Mouse (Mus musculus) intestine, postnatal 0 days (tissue): Measurements from ENCODE around the gene Gm6034. TPM values are rescaled to one million over a fixed set of nuclear protein-coding genes. Genes with fewer than 3 reads are reported as not detected.

Experiments
- ATAC-seq: fragments of 200-750 bp; cut with Nextera tagmentation; 2 replicates; pipeline ENCODE4 v1.8.0; 2017; ENCODE audit warnings: mild to moderate bottlenecking, moderate TSS enrichment, moderate library complexity
- H3K27ac ChIP-seq: fragments of 300-500 bp; sonication (generic); 2 replicates; pipeline ENCODE4 v1.5.1; 2014; ENCODE audit warnings: mild to moderate bottlenecking, low read depth, low read length, moderate library complexity
- H3K27me3 ChIP-seq: fragments of 300-500 bp; sonication (generic); replicated peaks from 2 replicates; pipeline ENCODE4 v1.6.1; 2014; ENCODE audit warnings: low read length, mixed read lengths; ENCODE audit not compliant: control insufficient read depth, insufficient read depth
- H3K36me3 ChIP-seq: fragments of 300-500 bp; sonication (generic); 2 replicates; pipeline ENCODE4 v1.6.1; 2014; ENCODE audit warnings: mild to moderate bottlenecking, moderate library complexity; ENCODE audit not compliant: control insufficient read depth, insufficient read depth
- H3K4me1 ChIP-seq: fragments of 300-500 bp; sonication (generic); replicated peaks from 2 replicates; pipeline ENCODE4 v1.6.1; 2014; ENCODE audit warnings: antibody characterized with exemption, low read length, mixed read lengths; ENCODE audit not compliant: control insufficient read depth, insufficient read depth
- H3K4me2 ChIP-seq: fragments of 300-500 bp; sonication (generic); replicated peaks from 2 replicates; pipeline ENCODE4 v1.6.1; 2014; ENCODE audit warnings: low read depth, mild to moderate bottlenecking, moderate library complexity
- H3K4me3 ChIP-seq: fragments of 300-500 bp; sonication (generic); 2 replicates; pipeline ENCODE4 v1.5.1; 2014; ENCODE audit warnings: low read depth, low read length
- H3K9ac ChIP-seq: fragments of 300-500 bp; sonication (generic); 2 replicates; pipeline ENCODE4 v1.6.1; 2014; ENCODE audit warnings: mild to moderate bottlenecking, low read depth, low read length
- H3K9me3 ChIP-seq: fragments of 300-500 bp; sonication (generic); 2 replicates; pipeline ENCODE4 v1.6.1; 2016; ENCODE audit warnings: mixed run types; ENCODE audit not compliant: control insufficient read depth
- CTCF ChIP-seq: sonication (generic); IDR thresholded peaks from 2 replicates; pipeline ENCODE4 v1.5.1; 2016; ENCODE audit warnings: low read depth, mild to moderate bottlenecking, control low read depth, antibody characterized with exemption, moderate library complexity
- WGBS: fragments of 180-500 bp; shearing (Covaris S2); extraction: QIAGEN DNeasy Blood & Tissue Kit; methylation state at CpG from one replicate; pipeline ENCODE4 v1.1.7; 2014; 5-methylcytosine and 5-hydroxymethylcytosine counted together
- polyA plus RNA-seq: library from polyadenylated mRNA; unstranded; fragments of >200 nt; fragmentation: Nextera tagmentation; extraction: Ambion mirVana; gene quantifications from 2 replicates; pipeline ENCODE4 v1.2.1, GENCODE M21; 2015

Gm6034 gene
- polyA plus RNA-seq, 1 experiment from 2014 or later: 3.1 TPM

- Histone ChIP-seq H3K9ac (no peak overlapping the region), H3K9me3 (no peaks in the 10 kb centered on the region), H3K27ac (no peak overlapping the region), H3K36me3 (peaks cover 13% of the 10 kb centered on the region; the same call in 1 of the 2 replicates), H3K27me3 (no peaks in the 10 kb centered on the region), H3K4me2 (no peak overlapping the region), H3K4me1 (0 out of 2 replicates have a peak, but pooled peaks cover 2% of the 10 kb centered on the region), H3K4me3 (no peak overlapping the region)
- no peak for TF ChIP-seq CTCF
- no peak for ATAC-seq
- 92% methylated on average over 5 of the region's 5 CpGs for WGBS
Measured at GRCm38 (mm10) chr17:36014977-36015376, 27.8 kb upstream of the Gm6034 start.

GRCm38 (mm10) chr17:36017046-36017445 is 25.7 kb upstream of the Gm6034 start:
- no peak for ATAC-seq
- no peak overlapping the region for H3K4me3 ChIP-seq
- no peak for TF ChIP-seq CTCF
- H3K4me1 ChIP-seq: 0 out of 2 replicates have a peak, but pooled peaks cover 3% of the 10 kb centered on the region
- peaks cover 13% of the 10 kb centered on the region; the same call in 1 of the 2 replicates for H3K36me3 ChIP-seq
- WGBS: 85% methylated on average over 5 of the region's 5 CpGs
- H3K9ac ChIP-seq: no peak overlapping the region
- H3K4me2 ChIP-seq: no peak overlapping the region
- no peak overlapping the region; the same call in 1 of the 2 replicates for H3K27ac ChIP-seq
- H3K9me3 ChIP-seq: no peaks in the 10 kb centered on the region
- H3K27me3 ChIP-seq: no peaks in the 10 kb centered on the region

- H3K4me3 ChIP-seq: no peak overlapping the region
- H3K4me1 ChIP-seq: 0 out of 2 replicates have a peak, but pooled peaks cover 3% of the 10 kb centered on the region
- no peaks in the 10 kb centered on the region for H3K27me3 ChIP-seq
- TF ChIP-seq CTCF: no peak
- H3K27ac ChIP-seq: no peak overlapping the region
- no peak overlapping the region for H3K9ac ChIP-seq
- no peak for ATAC-seq
- no peak overlapping the region for H3K4me2 ChIP-seq
- no peaks in the 10 kb centered on the region for H3K9me3 ChIP-seq
- H3K36me3 ChIP-seq: peaks cover 13% of the 10 kb centered on the region; the same call in 1 of the 2 replicates
- WGBS: 55% methylated on average over 2 of the region's 2 CpGs
Measured at GRCm38 (mm10) chr17:36018979-36019378, 23.8 kb upstream of the Gm6034 start.

- H3K9me3 ChIP-seq: no peaks in the 10 kb centered on the region
- no peak overlapping the region for H3K27ac ChIP-seq
- H3K9ac ChIP-seq: no peak overlapping the region
- H3K4me1 ChIP-seq: 0 out of 2 replicates have a peak, but pooled peaks cover 3% of the 10 kb centered on the region
- no peaks in the 10 kb centered on the region for H3K27me3 ChIP-seq
- WGBS: 70% methylated on average over 3 of the region's 3 CpGs
- H3K36me3 ChIP-seq: peaks cover 7% of the 10 kb centered on the region; the same call in 1 of the 2 replicates
- H3K4me2 ChIP-seq: peak overlapping the region; percentile 60
- no peak for TF ChIP-seq CTCF
- ATAC-seq: no peak
- 0 out of 2 replicates have a peak overlapping the region, but pooled peaks have one; percentile 15 for H3K4me3 ChIP-seq
Measured at GRCm38 (mm10) chr17:36019519-36019918, 23.2 kb upstream of the Gm6034 start.

GRCm38 (mm10) chr17:36020191-36021073 is 22.3 kb upstream of the Gm6034 start, which contains the start of gene H2-T24:
Gene H2-T24, minus strand, starts transcription at chr17:36020560.
- H3K27me3 ChIP-seq: no peaks in the 10 kb centered on the region
- peak within 1 kb of the TSS; percentile 60 for H3K4me2 ChIP-seq
- peak; percentile 78 for ATAC-seq
- 21% methylated on average over 15 of the region's 15 CpGs for WGBS
- H3K4me1 ChIP-seq: 0 out of 2 replicates have a peak, but pooled peaks cover 3% of the 10 kb centered on the region
- peak within 1 kb of the TSS; percentile 15; the same call in 1 of the 2 replicates for H3K4me3 ChIP-seq
- H3K9me3 ChIP-seq: no peaks in the 10 kb centered on the region
- H3K9ac ChIP-seq: 0 out of 2 replicates have a peak within 1 kb of the TSS, but pooled peaks have one; percentile 31
- peak within 1 kb of the TSS; percentile 65 for H3K27ac ChIP-seq
- no peaks in the 10 kb centered on the region for H3K36me3 ChIP-seq
- peak; percentile 57 for TF ChIP-seq CTCF

GRCm38 (mm10) chr17:36021309-36021708 is 21.5 kb upstream of the Gm6034 start:
- Histone ChIP-seq H3K4me3 (no peak overlapping the region), H3K4me1 (0 out of 2 replicates have a peak, but pooled peaks cover 3% of the 10 kb centered on the region), H3K36me3 (no peaks in the 10 kb centered on the region), H3K9me3 (no peaks in the 10 kb centered on the region), H3K27ac (peak overlapping the region; percentile 65; the same call in 1 of the 2 replicates), H3K27me3 (no peaks in the 10 kb centered on the region), H3K4me2 (peak overlapping the region; percentile 60), H3K9ac (no peak overlapping the region)
- ATAC-seq: no peak
- no peak for TF ChIP-seq CTCF
- WGBS: 88% methylated on average over 1 of the region's 1 CpGs
